Mouse (Mus musculus) stomach, postnatal 0 days (tissue): ENCODE results near the gene Gpr68.

Experiments used
- CTCF ChIP-seq: IDR thresholded peaks from 2 replicates; pipeline ENCODE4 v1.5.1; 2016; ENCODE audit warnings: antibody characterized with exemption, low read depth, mild to moderate bottlenecking, moderate library complexity
- EP300 ChIP-seq: optimal IDR thresholded peaks from 2 replicates; pipeline ENCODE3; 2016; ENCODE audit warnings: antibody characterized with exemption

DNA sequence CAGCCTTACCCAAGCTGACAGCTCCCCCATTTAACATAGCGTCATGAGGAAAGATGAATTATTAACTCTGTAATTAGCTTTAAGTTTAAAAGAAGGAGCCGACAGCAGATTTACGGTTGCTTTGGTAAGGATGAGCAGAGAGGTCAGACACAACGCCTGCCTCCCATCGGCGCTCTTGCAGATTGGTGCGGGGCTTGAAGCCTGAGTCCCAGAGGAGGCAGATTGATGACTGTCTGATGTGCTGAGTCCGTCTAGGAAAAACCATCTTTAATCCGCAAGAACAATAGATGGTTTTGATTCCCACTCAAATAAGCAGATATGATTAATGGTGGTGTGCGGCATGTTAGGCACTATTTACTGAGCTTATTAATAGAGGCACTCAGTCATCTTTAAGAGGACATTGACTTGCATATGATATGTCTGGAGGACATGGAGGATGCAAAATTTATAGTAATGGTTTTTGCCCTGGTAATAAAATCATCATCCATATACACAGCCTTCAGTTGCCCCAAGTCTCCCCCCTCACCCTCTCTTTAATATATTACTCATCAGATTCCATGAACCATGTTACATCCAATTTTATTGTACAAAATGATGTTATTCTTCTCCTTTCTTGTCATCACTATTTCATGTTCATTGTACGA is 60.4 kb downstream of the Gpr68 start:
- TF ChIP-seq CTCF (no peak), EP300 (no peak)
